Mouse (Mus musculus): ENCODE results near the gene Iqschfp. TPM values are rescaled to one million over a fixed set of nuclear protein-coding genes. Genes with fewer than 3 reads are reported as not detected.

Gene Iqschfp
- polyA plus RNA-seq, 1 experiment from 2014 or later, result 0.12 TPM

DNA sequence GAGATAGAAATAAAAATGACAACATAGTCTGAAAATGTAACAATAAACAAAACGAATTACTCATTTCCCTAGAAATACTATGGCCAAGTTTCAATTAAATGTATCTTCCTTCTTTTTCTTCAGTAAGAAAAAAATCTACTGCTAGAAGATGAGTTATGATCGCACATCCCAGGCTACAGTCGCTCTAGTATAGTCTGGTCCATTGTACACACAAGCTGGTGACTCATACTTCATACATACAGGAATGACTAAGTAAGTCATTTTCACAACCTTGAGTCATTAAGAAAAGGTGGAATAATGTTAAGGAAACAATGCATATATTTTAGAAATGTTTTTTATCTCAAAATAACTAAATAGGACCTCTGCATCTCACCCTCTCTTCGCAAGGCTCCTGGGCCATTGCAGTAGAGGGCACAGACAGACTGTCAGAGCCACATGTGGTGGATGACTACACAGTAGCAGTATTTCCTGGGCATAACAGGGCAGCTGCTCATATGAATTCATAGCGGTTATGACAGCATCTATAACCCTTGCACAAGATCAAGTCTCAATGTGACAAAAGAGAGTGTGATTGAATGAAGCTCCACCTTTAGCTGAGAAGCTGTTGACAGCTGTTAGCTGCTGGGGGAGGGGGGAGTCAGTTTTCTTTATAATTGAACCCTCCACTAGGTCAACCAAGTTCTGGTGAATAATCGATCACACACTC, 70.1 kb downstream of the Iqschfp start:
- no peaks in the 10 kb centered on the region for H3K36me3 ChIP-seq
- WGBS, result 88% methylated on average over 6 of the region's 6 CpGs
- H3K9me3 ChIP-seq (replicated peaks), result no peaks in the 10 kb centered on the region
- DNase-seq (ENCODE audit: low spot score), result no peak
- H3K27ac ChIP-seq (replicated peaks), result no peak overlapping the region
- H3K4me1 ChIP-seq, result peaks cover 33% of the 10 kb centered on the region
- peaks cover 80% of the 10 kb centered on the region for H3K27me3 ChIP-seq (ENCODE audit: low read depth, poor library complexity, severe bottlenecking)
- H3K4me3 ChIP-seq, result no peak overlapping the region

DNA sequence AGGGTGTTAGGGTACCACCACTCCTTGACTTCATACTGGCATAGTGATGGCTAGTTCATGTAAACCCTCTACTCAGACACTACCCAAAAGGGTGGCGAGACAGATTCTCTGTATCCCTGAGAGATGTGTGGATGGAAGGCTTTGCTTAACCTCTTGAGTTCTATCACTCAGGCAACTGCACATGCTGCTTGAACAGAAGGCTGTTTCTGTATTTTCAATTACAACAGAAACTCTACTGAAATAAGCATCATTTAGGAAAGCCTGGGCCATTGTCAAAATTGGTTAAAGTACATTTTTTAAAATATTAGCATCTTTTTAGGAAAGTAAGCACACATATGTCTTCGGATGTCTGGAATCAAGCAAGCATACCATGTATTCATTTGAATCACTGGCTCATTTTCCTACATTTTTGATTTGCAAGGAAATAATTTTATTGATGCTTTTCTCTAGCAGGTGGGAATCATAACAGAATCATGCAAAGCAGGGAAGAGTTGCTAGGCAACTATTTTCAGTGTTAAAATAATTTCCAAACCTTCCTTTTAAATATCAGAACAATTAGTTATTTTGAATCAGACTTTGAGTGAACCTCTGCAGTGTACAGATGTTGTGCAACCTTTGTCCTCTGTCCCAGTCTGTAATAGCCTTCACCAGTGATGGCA, 82.4 kb downstream of the Iqschfp start:
- Histone ChIP-seq H3K4me3 (no peak overlapping the region), H3K36me3 (no peaks in the 10 kb centered on the region), H3K4me1 (peaks cover 11% of the 10 kb centered on the region; the same call in 1 of the 2 replicates), H3K9me3 (replicated peaks) (peaks cover 7% of the 10 kb centered on the region; the same call in 1 of the 2 replicates), H3K27ac (replicated peaks) (no peak overlapping the region), H3K27me3 (ENCODE audit: low read depth, poor library complexity, severe bottlenecking) (no peaks in the 10 kb centered on the region)
- no peak for DNase-seq (ENCODE audit: low spot score)
- 89% methylated on average over 2 of the region's 2 CpGs for WGBS

DNA sequence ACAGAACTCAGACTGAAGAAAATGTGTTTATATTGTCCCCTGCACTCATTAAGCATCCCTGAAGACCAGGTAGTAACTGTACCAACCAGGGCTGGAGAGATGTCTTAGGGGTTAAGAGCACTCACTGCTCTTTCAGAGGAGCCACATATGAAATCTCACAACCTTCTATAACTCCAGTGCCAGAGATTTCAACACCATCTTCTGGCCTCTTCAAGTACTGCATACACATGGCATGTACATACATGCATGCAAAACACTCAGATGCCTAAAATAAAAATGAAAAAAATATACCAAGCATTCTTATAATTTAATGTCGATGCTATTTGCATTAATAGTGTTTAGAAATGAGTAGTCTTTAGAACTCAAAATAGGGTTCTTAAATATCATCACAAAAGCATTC, 88.0 kb downstream of the Iqschfp start:
- no peaks in the 10 kb centered on the region for H3K27me3 ChIP-seq (ENCODE audit: low read depth, poor library complexity, severe bottlenecking)
- 79% methylated on average over 1 of the region's 1 CpGs for WGBS
- no peaks in the 10 kb centered on the region for H3K36me3 ChIP-seq
- no peak for DNase-seq (ENCODE audit: low spot score)
- no peak overlapping the region for H3K27ac ChIP-seq (replicated peaks)
- H3K9me3 ChIP-seq (replicated peaks), result no peaks in the 10 kb centered on the region
- no peak overlapping the region for H3K4me3 ChIP-seq
- H3K4me1 ChIP-seq, result peaks cover 5% of the 10 kb centered on the region; the same call in 1 of the 2 replicates

DNA sequence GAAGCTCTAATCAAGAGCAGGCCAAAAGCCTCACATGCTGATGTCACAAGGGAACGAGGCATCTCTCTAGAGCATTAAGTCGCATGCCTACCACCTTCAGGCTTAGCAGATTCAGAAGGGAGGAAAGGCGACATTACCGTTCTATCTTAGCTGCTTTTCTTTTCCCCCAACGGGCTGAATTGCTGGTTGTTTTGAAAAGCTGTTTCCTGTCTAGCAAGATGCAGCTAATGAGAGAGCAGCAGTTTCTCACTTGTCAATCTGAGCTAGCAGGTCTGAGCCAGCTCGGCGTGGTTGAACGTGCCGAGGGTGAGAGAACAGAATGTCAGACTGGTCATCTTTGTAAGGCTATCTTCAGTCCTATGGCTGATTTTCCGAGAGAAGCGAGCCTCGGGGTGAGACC, 91.3 kb downstream of the Iqschfp start:
- Histone ChIP-seq H3K36me3 (no peaks in the 10 kb centered on the region), H3K9me3 (replicated peaks) (no peaks in the 10 kb centered on the region), H3K27ac (replicated peaks) (no peak overlapping the region), H3K27me3 (ENCODE audit: low read depth, poor library complexity, severe bottlenecking) (no peaks in the 10 kb centered on the region), H3K4me1 (no peaks in the 10 kb centered on the region), H3K4me3 (no peak overlapping the region)
- DNase-seq (ENCODE audit: low spot score), result no peak
- 73% methylated on average over 12 of the region's 12 CpGs for WGBS

DNA sequence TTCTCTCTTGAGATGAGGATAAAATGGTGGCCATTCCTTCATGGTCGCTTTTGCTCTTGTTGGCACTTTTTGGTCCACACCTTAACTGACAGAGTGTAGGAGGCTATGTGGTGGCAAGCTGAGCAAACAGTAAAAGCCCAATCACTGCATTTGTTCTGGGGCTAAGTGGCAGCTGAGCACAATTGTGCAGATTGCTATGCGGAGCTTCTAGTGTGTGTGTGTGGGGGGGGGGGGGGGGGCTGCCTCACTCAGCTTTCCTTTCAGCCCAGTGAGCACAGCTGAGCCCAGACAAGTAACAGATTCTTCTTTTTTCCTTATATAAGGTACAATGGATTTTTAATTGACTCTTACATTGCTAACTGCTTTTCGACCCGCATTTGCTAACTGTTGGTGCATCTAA, 110.4 kb downstream of the Iqschfp start:
- Histone ChIP-seq H3K27ac (replicated peaks) (0 out of 2 replicates have a peak overlapping the region, but pooled peaks have one; percentile 9), H3K9me3 (replicated peaks) (no peaks in the 10 kb centered on the region), H3K4me1 (peaks cover 8% of the 10 kb centered on the region), H3K4me3 (no peak overlapping the region), H3K27me3 (ENCODE audit: low read depth, poor library complexity, severe bottlenecking) (no peaks in the 10 kb centered on the region), H3K36me3 (no peaks in the 10 kb centered on the region)
- no peak for DNase-seq (ENCODE audit: low spot score)
- 84% methylated on average over 4 of the region's 4 CpGs for WGBS

DNA sequence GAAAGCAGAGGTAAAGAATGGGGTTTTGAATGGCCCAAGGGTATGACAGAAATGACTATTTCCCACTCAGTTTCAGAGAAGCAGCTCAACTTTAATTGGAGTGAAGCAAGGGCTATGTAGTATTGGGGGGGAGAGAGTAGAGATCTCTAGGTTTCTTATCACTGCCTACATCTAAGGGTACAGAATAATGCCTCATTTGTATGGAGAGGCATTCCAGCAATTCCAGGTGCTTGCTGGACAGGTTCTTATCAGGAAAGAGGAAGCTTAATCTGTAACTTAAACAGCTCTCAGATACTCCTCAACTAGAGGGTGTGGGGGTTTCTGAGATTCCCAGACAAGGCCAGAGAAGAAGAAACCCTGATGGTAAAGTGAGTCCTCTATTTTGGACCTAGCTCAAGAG, 120.3 kb downstream of the Iqschfp start:
- Histone ChIP-seq H3K9me3 (replicated peaks) (no peaks in the 10 kb centered on the region), H3K36me3 (no peaks in the 10 kb centered on the region), H3K27ac (replicated peaks) (no peak overlapping the region), H3K4me1 (no peaks in the 10 kb centered on the region), H3K27me3 (ENCODE audit: low read depth, poor library complexity, severe bottlenecking) (no peaks in the 10 kb centered on the region), H3K4me3 (no peak overlapping the region)
- no peak for DNase-seq (ENCODE audit: low spot score)

DNA sequence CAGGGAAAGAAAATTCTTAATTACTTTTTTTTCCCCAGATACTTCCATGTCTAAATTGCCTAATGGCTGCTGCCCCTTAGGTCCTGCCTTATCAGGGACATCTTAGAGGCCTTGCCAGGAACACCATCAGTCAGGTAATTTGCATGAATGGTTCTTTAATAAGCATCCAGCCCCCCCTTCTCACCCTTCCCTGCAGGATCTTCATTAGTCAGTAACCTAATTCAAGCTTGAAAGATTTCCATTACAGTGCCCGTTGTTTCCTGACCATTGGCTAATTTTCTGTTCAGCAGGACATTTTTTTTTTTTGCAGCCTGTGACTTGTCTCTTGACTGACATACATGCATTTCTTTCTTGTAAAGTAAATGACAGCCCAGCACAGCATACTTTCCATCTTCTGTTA, 123.8 kb downstream of the Iqschfp start:
- Histone ChIP-seq H3K36me3 (no peaks in the 10 kb centered on the region), H3K4me3 (no peak overlapping the region), H3K27me3 (ENCODE audit: low read depth, poor library complexity, severe bottlenecking) (no peaks in the 10 kb centered on the region), H3K4me1 (peaks cover 14% of the 10 kb centered on the region), H3K27ac (replicated peaks) (no peak overlapping the region), H3K9me3 (replicated peaks) (no peaks in the 10 kb centered on the region)
- 72% methylated on average over 1 of the region's 1 CpGs for WGBS
- DNase-seq (ENCODE audit: low spot score), result no peak

DNA sequence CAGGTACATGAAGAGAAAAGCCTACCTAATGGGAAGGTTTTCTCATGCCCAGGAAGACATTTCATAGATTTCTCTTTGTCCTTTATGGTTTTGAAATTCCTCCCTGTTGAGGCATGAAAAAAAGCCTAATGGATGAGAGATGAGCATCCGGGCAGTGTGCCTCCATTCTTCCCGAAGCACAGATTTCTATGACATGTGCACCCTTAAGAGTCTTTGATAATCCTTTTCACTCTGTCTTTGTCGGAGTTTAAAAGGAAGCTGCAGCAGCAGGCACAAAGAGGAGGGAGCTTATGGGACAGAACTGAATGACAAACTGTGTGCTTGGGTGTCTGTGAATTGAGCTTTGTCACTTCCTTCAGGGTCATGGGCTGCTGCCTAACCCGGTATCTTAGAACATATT, 127.4 kb downstream of the Iqschfp start:
- H3K36me3 ChIP-seq, result no peaks in the 10 kb centered on the region
- H3K27ac ChIP-seq (replicated peaks), result peak overlapping the region; percentile 55
- no peak overlapping the region for H3K4me3 ChIP-seq
- no peaks in the 10 kb centered on the region for H3K9me3 ChIP-seq (replicated peaks)
- 22% methylated on average over 4 of the region's 4 CpGs for WGBS
- peaks cover 14% of the 10 kb centered on the region for H3K4me1 ChIP-seq
- peak; percentile 14 for DNase-seq (ENCODE audit: low spot score)
- H3K27me3 ChIP-seq (ENCODE audit: low read depth, poor library complexity, severe bottlenecking), result no peaks in the 10 kb centered on the region

DNA sequence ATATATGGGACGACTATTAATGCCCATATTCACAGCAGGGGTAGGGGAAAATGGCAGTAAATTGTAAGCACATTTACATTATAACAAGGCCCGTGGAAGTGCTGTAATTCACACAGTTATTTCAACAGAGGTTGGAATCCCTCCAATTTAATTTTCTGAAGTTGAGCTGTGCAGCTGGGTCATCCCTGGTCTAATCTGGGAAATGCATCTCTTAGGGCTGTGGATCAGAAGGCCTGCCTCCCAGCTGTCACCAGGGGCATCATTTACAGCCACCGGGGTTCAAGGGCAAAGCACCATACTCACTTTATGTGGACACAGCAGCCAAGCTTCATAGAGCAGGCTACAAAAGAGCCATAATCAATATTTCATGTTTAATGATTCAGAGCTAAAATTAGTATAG, 144.1 kb downstream of the Iqschfp start:
- WGBS, result 79% methylated on average over 3 of the region's 3 CpGs
- no peak for DNase-seq (ENCODE audit: low spot score)
- no peaks in the 10 kb centered on the region for H3K4me1 ChIP-seq
- no peak overlapping the region for H3K4me3 ChIP-seq
- H3K27ac ChIP-seq (replicated peaks), result no peak overlapping the region
- H3K36me3 ChIP-seq, result no peaks in the 10 kb centered on the region
- no peaks in the 10 kb centered on the region for H3K9me3 ChIP-seq (replicated peaks)
- no peaks in the 10 kb centered on the region for H3K27me3 ChIP-seq (ENCODE audit: low read depth, poor library complexity, severe bottlenecking)

DNA sequence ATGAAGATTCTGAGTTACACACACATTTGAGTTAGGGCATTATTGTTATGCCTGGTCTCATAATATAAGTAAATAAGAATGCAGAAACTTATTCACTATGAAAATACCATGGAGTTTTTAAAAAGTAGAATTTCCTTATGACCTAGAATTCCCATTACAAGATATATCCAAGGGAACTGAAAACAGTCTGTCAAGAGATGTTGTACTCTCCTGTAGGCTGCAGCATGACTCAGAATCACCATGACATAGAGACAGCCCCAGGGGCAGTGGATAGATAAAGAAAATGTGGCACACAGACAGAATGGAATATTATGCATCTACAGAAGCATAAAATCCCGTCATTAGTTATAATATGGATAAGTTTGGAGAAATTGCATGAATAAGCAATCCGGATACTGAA, 150.9 kb downstream of the Iqschfp start:
- Histone ChIP-seq H3K27ac (replicated peaks) (no peak overlapping the region), H3K36me3 (no peaks in the 10 kb centered on the region), H3K27me3 (ENCODE audit: low read depth, poor library complexity, severe bottlenecking) (peaks cover 3% of the 10 kb centered on the region; the same call in 1 of the 2 replicates), H3K4me3 (no peak overlapping the region), H3K4me1 (peaks cover 5% of the 10 kb centered on the region; the same call in 1 of the 2 replicates), H3K9me3 (replicated peaks) (no peaks in the 10 kb centered on the region)
- WGBS, result 93% methylated on average over 2 of the region's 2 CpGs
- no peak for DNase-seq (ENCODE audit: low spot score)

DNA sequence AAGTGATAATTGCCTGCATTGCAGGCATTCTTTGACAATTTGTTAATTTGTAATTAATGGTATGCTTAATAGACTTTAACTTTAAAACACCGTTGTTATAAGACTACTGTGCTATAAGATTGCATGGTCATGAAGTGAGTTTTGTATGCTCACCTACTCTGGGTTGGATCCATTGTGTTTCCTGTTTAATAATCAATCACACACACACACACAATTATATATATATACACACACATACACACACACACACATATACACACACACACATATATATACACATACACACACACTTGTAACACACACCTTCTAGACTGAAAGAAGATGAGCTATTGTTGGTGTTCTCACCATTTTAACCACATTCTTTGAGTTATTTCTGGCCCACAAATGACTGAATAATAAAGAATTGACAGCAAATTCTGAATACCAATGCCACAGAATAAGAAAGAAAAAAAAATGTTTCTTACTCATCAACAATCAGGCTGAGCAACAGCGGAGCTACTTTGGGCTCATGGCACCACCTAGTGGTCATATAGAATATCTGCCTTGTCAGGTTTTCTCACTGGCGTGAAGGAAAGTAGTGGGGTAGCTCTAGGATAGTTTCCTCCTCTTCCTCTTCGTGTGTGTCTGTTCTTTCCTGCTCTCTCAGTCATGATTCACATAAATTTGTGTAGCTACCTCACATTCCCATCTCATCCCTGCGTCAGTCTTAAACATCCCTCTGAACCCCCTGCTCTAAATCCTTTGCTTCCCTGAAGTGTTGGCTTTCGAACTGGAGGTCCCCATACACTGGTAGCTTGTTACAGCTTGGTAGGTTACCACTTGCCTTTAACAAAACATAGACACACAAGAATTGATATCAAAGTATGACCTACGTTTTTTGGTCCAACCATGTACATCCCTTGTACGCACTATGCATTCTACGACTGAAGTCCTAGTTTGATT, 153.7 kb downstream of the Iqschfp start:
- 50% methylated on average over 9 of the region's 9 CpGs for WGBS
- DNase-seq (ENCODE audit: low spot score), result peak; percentile 33
- Histone ChIP-seq H3K9me3 (replicated peaks) (no peaks in the 10 kb centered on the region), H3K4me1 (peaks cover 12% of the 10 kb centered on the region; the same call in 1 of the 2 replicates), H3K27me3 (ENCODE audit: low read depth, poor library complexity, severe bottlenecking) (peaks cover 3% of the 10 kb centered on the region; the same call in 1 of the 2 replicates), H3K27ac (replicated peaks) (no peak overlapping the region), H3K36me3 (no peaks in the 10 kb centered on the region), H3K4me3 (no peak overlapping the region)

DNA sequence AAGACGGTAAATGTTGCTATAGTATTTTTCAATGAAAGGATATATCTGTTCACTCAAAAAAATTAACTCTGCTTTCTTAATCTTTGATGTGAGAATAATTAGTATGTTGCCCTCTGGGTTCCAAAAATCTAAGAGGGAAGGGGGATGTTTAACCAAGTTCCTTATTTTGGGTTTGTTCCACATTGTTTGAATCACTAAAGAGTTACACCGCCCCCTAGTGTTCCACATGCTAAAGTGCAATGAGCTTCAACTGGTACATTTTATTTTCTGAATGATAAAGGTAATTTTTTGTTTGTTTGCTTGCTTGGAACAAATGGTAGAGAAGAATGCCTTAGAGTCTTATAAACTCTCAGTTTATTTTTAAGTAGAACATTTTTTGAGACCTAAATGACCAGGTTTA, 161.5 kb downstream of the Iqschfp start:
- DNase-seq (ENCODE audit: low spot score), result no peak
- Histone ChIP-seq H3K4me1 (0 out of 2 replicates have a peak, but pooled peaks cover 3% of the 10 kb centered on the region), H3K9me3 (replicated peaks) (no peaks in the 10 kb centered on the region), H3K27ac (replicated peaks) (no peak overlapping the region), H3K36me3 (no peaks in the 10 kb centered on the region), H3K4me3 (no peak overlapping the region), H3K27me3 (ENCODE audit: low read depth, poor library complexity, severe bottlenecking) (peaks cover 8% of the 10 kb centered on the region; the same call in 1 of the 2 replicates)
- WGBS, result 48% methylated on average over 2 of the region's 2 CpGs
